Mouse (Mus musculus) heart, embryonic 15.5 days (tissue): Measurements from ENCODE around the gene Gm9970. TPM values are rescaled to one million over a fixed set of nuclear protein-coding genes. Genes with fewer than 3 reads are reported as not detected.

ENCODE experiments used
- ATAC-seq: fragments of 200-750 bp; cut with Nextera tagmentation; replicated peaks from 2 replicates; pipeline ENCODE4 v1.8.0; 2017; ENCODE audit warnings: low read depth, moderate TSS enrichment; ENCODE audit not compliant: insufficient number of reproducible peaks, insufficient read depth, low FRiP score
- H3K27ac ChIP-seq: fragments of 300-500 bp; sonication (generic); 2 replicates; pipeline ENCODE4 v1.5.1; 2015; ENCODE audit warnings: mild to moderate bottlenecking, inconsistent platforms
- H3K27me3 ChIP-seq: fragments of 300-500 bp; sonication (generic); 2 replicates; pipeline ENCODE4 v1.6.1; 2015; ENCODE audit warnings: inconsistent platforms
- H3K36me3 ChIP-seq: fragments of 300-500 bp; sonication (generic); 2 replicates; pipeline ENCODE4 v1.6.1; 2015; ENCODE audit warnings: mild to moderate bottlenecking, inconsistent platforms
- H3K4me1 ChIP-seq: fragments of 300-500 bp; sonication (generic); replicated peaks from 2 replicates; pipeline ENCODE4 v1.6.1; 2015; ENCODE audit warnings: inconsistent platforms
- H3K4me2 ChIP-seq: fragments of 300-500 bp; sonication (generic); 2 replicates; pipeline ENCODE4 v1.6.1; 2015; ENCODE audit warnings: inconsistent platforms, mild to moderate bottlenecking, moderate library complexity
- H3K4me3 ChIP-seq: fragments of 300-500 bp; sonication (generic); 2 replicates; pipeline ENCODE4 v1.5.1; 2015; ENCODE audit warnings: mild to moderate bottlenecking, inconsistent platforms
- H3K9ac ChIP-seq: fragments of 300-500 bp; sonication (generic); 2 replicates; pipeline ENCODE4 v1.6.1; 2015; ENCODE audit warnings: mild to moderate bottlenecking, inconsistent platforms
- H3K9me3 ChIP-seq: fragments of 300-500 bp; sonication (generic); replicated peaks from 2 replicates; pipeline ENCODE4 v1.6.1; 2016; ENCODE audit warnings: inconsistent platforms
- WGBS: fragments of 180-500 bp; shearing (Covaris S2); methylation state at CpG from one replicate; pipeline ENCODE4 v1.1.7; 2015; ENCODE audit warnings: mixed read lengths; 5-methylcytosine and 5-hydroxymethylcytosine counted together
- polyA plus RNA-seq: library from polyadenylated mRNA; unstranded; fragments of >200 nt; fragmentation: Nextera tagmentation; extraction: Ambion mirVana; gene quantifications from 2 replicates; pipeline ENCODE4 v1.2.1, GENCODE M21; 2015

Gene Gm9970
- polyA plus RNA-seq, 1 experiment from 2014 or later = 0.25 TPM

DNA sequence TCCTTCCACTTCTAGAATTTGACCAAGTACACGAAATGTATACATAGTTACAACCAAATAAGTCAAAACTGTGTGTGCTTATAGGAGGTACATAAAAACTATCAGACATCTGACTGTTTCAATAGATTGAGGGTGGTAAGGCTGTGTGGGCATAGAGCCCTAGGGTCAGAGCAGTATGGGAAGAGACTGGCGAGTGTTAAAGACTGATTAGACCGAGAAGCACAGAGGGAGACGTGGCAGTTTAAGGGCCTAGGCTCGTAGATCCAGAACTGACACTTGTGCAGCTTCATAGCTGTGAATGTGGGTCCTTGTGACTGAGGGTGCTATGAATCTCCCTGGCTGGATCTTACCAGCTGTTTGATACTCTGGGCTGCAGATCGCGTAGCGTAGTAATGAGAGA, 13.9 kb upstream of the Gm9970 start:
- Histone ChIP-seq H3K27me3 (no peaks in the 10 kb centered on the region), H3K4me2 (no peak overlapping the region), H3K9ac (no peak overlapping the region), H3K9me3 (no peaks in the 10 kb centered on the region), H3K4me1 (peaks cover 29% of the 10 kb centered on the region), H3K27ac (no peak overlapping the region), H3K4me3 (no peak overlapping the region), H3K36me3 (peaks cover 42% of the 10 kb centered on the region)
- WGBS = 72% methylated on average over 8 of the region's 8 CpGs
- no peak for ATAC-seq

- H3K9ac ChIP-seq = no peak overlapping the region
- H3K4me2 ChIP-seq = no peak overlapping the region
- no peaks in the 10 kb centered on the region for H3K9me3 ChIP-seq
- ATAC-seq = no peak
- H3K36me3 ChIP-seq = peaks cover 42% of the 10 kb centered on the region
- H3K27me3 ChIP-seq = no peaks in the 10 kb centered on the region
- H3K4me3 ChIP-seq = no peak overlapping the region
- WGBS = 73% methylated on average over 7 of the region's 7 CpGs
- H3K27ac ChIP-seq = peak overlapping the region; percentile 44; the same call in 1 of the 2 replicates
- H3K4me1 ChIP-seq = peaks cover 29% of the 10 kb centered on the region
These were observed 13.4 kb upstream of the Gm9970 start for GRCm38 (mm10) chr5:31254452-31254851.

DNA sequence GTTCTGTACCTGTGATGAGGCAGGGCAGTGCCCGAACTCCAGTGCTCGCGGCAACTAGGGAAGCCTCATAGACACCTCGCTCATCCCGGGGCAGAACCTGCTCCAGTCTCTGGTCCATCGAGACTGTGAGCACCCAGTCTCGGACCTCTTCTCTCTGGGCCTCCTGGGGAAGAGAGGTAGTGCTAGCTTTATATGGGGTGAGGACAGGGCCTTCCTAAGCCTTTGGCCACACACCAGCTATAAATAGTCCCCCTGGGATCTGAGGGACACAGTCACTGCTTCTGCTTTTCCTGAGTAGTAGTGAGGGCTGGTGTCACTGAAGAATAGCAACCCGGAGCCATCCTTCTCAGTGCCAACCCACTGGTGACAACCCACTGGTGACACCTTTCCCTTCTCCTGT, 12.8 kb upstream of the Gm9970 start:
- ATAC-seq = no peak; the same call in 1 of the 2 replicates
- WGBS = 68% methylated on average over 8 of the region's 8 CpGs
- Histone ChIP-seq H3K27me3 (no peaks in the 10 kb centered on the region), H3K9me3 (no peaks in the 10 kb centered on the region), H3K9ac (no peak overlapping the region), H3K4me2 (no peak overlapping the region), H3K4me1 (peaks cover 31% of the 10 kb centered on the region), H3K36me3 (peaks cover 43% of the 10 kb centered on the region), H3K27ac (peak overlapping the region; percentile 44; the same call in 1 of the 2 replicates), H3K4me3 (no peak overlapping the region)

GRCm38 (mm10) chr5:31252795-31253545, 11.9 kb upstream of the Gm9970 start:
- H3K9ac ChIP-seq = no peak overlapping the region

DNA sequence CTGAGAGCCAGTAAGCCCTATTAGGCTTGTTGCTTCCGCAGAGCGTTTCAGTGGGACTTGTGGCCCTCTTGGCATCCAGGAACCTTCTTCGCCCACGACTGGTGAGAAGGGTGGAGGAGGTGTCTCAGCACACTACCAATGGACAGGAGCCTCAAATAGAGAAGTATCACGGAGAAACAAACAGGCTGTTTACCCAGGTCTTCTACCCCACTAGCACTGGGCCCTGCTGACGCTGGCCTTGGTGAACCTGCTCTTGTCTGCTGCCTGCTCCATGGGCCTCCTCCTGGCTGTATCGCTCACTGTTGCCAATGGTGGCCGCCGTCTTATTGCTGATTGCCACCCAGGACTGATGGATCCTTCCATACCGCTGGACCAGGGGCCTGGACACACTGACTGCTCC, 11.1 kb upstream of the Gm9970 start:
- H3K4me2 ChIP-seq = peak overlapping the region; percentile 65
- peaks cover 45% of the 10 kb centered on the region for H3K36me3 ChIP-seq
- 57% methylated on average over 10 of the region's 10 CpGs for WGBS
- ATAC-seq = no peak
- no peaks in the 10 kb centered on the region for H3K9me3 ChIP-seq
- peaks cover 31% of the 10 kb centered on the region for H3K4me1 ChIP-seq
- no peaks in the 10 kb centered on the region for H3K27me3 ChIP-seq
- H3K4me3 ChIP-seq = peak overlapping the region; percentile 38
- H3K27ac ChIP-seq = no peak overlapping the region
- 0 out of 2 replicates have a peak overlapping the region, but pooled peaks have one; percentile 42 for H3K9ac ChIP-seq

More at GRCm38 (mm10) chr5:31252795-31253545, 11.9 kb upstream of the Gm9970 start:
- Histone ChIP-seq H3K27ac (no peak overlapping the region), H3K4me3 (no peak overlapping the region), H3K4me1 (peaks cover 31% of the 10 kb centered on the region), H3K9me3 (no peaks in the 10 kb centered on the region), H3K36me3 (peaks cover 44% of the 10 kb centered on the region), H3K27me3 (no peaks in the 10 kb centered on the region), H3K4me2 (no peak overlapping the region)
- 83% methylated on average over 16 of the region's 16 CpGs for WGBS
- no peak for ATAC-seq

DNA sequence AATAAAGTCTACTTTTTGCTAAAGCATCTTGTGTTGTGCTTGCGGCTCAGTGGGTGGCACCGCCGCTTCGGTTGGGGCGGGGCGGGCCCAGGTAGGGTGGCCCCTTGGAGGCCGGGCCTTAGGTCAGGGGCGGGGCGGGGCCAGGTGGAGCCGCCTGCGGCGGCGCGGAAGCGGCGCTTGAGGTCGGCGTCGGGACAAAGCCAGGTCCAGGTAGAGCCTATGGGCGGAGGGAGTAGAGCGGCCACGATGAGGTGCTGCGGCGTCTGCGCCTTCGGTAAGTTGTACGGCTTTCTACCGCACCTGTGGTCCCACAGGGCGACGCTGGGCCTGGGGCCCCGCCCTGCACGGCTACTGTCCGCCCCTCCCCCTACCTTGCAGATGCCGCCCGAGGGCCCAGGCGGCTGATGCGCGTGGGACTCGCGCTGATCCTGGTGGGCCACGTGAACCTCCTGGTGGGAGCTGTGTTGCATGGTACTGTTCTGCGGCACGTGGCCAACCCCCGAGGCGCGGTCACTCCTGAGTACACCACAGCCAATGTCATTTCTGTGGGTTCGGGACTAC, 10.6 kb upstream of the Gm9970 start, which contains the start of gene Krtcap3:
Gene Krtcap3, plus strand, starts transcription at position 151 of the 561 bp plus-strand sequence.
- ATAC-seq = peak; percentile 73
- Histone ChIP-seq H3K4me2 (peak within 1 kb of the TSS; percentile 65), H3K4me3 (peak within 1 kb of the TSS; percentile 38), H3K4me1 (peaks cover 31% of the 10 kb centered on the region), H3K9ac (peak within 1 kb of the TSS; percentile 42; the same call in 1 of the 2 replicates), H3K9me3 (no peaks in the 10 kb centered on the region), H3K27me3 (no peaks in the 10 kb centered on the region), H3K36me3 (peaks cover 43% of the 10 kb centered on the region), H3K27ac (no peak within 1 kb of the TSS)
- 20% methylated on average over 47 of the region's 47 CpGs for WGBS

DNA sequence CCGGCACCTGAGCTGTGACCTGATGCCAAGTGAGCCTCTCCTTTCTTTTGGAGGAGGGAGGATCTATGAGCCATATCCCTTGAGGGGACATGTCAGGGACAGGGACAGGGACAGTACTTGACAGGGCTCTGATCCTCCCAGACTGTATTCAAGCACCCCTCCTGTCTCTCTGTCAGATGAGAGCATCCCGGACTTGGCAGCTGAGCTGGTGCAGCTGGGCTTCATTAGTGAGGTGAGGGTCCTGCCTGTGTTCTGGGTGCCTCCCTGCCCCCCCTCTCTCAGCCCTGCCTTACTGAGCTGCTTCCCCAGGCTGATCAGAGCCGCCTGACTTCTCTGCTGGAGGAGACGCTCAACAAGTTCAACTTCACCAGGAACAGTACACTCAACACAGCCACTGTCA, 9.7 kb upstream of the Gm9970 start:
- no peak overlapping the region for H3K27ac ChIP-seq
- ATAC-seq = no peak
- H3K4me2 ChIP-seq = no peak overlapping the region
- no peaks in the 10 kb centered on the region for H3K9me3 ChIP-seq
- H3K27me3 ChIP-seq = no peaks in the 10 kb centered on the region
- no peak overlapping the region for H3K4me3 ChIP-seq
- peaks cover 49% of the 10 kb centered on the region for H3K36me3 ChIP-seq
- no peak overlapping the region for H3K9ac ChIP-seq
- WGBS = 61% methylated on average over 4 of the region's 4 CpGs
- H3K4me1 ChIP-seq = peaks cover 31% of the 10 kb centered on the region

- Histone ChIP-seq H3K4me2 (peak overlapping the region; percentile 88), H3K9me3 (no peaks in the 10 kb centered on the region), H3K36me3 (peaks cover 30% of the 10 kb centered on the region), H3K27ac (peak overlapping the region; percentile 100), H3K4me3 (peak overlapping the region; percentile 100), H3K4me1 (peaks cover 12% of the 10 kb centered on the region), H3K9ac (peak overlapping the region; percentile 100), H3K27me3 (no peaks in the 10 kb centered on the region)
- 21% methylated on average over 10 of the region's 10 CpGs for WGBS
- no peak for ATAC-seq
These were observed 1.2 kb upstream of the Gm9970 start for GRCm38 (mm10) chr5:31242191-31242590.

- Histone ChIP-seq H3K9me3 (no peaks in the 10 kb centered on the region), H3K4me3 (peak overlapping the region; percentile 100), H3K36me3 (peaks cover 30% of the 10 kb centered on the region), H3K27me3 (no peaks in the 10 kb centered on the region), H3K27ac (peak overlapping the region; percentile 100), H3K4me1 (peaks cover 12% of the 10 kb centered on the region), H3K4me2 (peak overlapping the region; percentile 88), H3K9ac (peak overlapping the region; percentile 100)
- no peak for ATAC-seq
- WGBS = 0% methylated on average over 13 of the region's 13 CpGs
These were observed 546 bp upstream of the Gm9970 start for GRCm38 (mm10) chr5:31241522-31242034.

DNA sequence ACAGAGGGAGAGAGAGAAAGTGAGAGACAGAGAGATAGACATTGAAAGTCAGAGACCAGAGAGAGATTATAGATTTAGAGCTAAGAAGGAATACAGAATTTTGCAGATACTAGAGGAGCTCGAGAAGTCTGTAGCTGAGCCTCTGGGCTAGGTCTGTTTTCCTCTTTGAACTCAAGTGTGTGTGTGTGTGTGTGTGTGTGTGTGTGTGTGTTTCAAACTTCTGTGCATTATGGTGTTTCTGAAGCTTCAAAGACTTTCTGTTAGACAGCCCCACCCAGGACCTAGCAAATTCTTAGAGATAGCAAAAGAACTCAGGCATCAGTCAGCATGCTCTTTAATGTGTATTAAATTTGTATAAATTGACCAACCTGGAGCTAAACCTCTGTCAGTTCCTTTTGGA, 14.4 kb downstream of the Gm9970 start:
- no peaks in the 10 kb centered on the region for H3K9me3 ChIP-seq
- WGBS = 68% methylated on average over 1 of the region's 1 CpGs
- H3K4me2 ChIP-seq = no peak overlapping the region
- no peak for ATAC-seq
- no peaks in the 10 kb centered on the region for H3K4me1 ChIP-seq
- no peak overlapping the region for H3K4me3 ChIP-seq
- H3K9ac ChIP-seq = no peak overlapping the region
- no peaks in the 10 kb centered on the region for H3K36me3 ChIP-seq
- no peak overlapping the region for H3K27ac ChIP-seq
- H3K27me3 ChIP-seq = no peaks in the 10 kb centered on the region

- Histone ChIP-seq H3K9me3 (no peaks in the 10 kb centered on the region), H3K4me2 (no peak overlapping the region), H3K36me3 (no peaks in the 10 kb centered on the region), H3K27ac (no peak overlapping the region), H3K9ac (no peak overlapping the region), H3K4me1 (peaks cover 17% of the 10 kb centered on the region), H3K4me3 (no peak overlapping the region), H3K27me3 (no peaks in the 10 kb centered on the region)
- 88% methylated on average over 9 of the region's 9 CpGs for WGBS
- no peak for ATAC-seq
These were observed 18.3 kb downstream of the Gm9970 start for GRCm38 (mm10) chr5:31222696-31223095.
